Mouse (Mus musculus) testis, adult 2 months (tissue): Measurements from ENCODE around the gene Ctnnd2.

Source experiments
- CTCF ChIP-seq: fragments of 200-500 bp; IDR thresholded peaks from 2 replicates; pipeline ENCODE4 v1.5.1; 2012; ENCODE audit warnings: low read depth, mild to moderate bottlenecking, inconsistent platforms, low read length, moderate library complexity; ENCODE audit not compliant: control insufficient read depth, insufficient read depth, insufficient replicate concordance
- POLR2A ChIP-seq: fragments of 200-500 bp; IDR thresholded peaks from 2 replicates; pipeline ENCODE4 v1.6.1; 2012; ENCODE audit warnings: low read depth, mild to moderate bottlenecking, inconsistent platforms, low read length, moderate library complexity; ENCODE audit not compliant: control insufficient read depth

GRCm38 (mm10) chr15:30647679-30648311 lies 475.4 kb downstream of the Ctnnd2 start:
- no peak for TF ChIP-seq CTCF
- no peak for TF ChIP-seq POLR2A
